Mouse (Mus musculus): ENCODE results near the gene Timm8a1. TPM values are rescaled to one million over a fixed set of nuclear protein-coding genes. Genes with fewer than 3 reads are reported as not detected.

The Timm8a1 gene
- 31.8 TPM for polyA plus RNA-seq (2017; shearing (Covaris generic))

GRCm38 (mm10) chrX:134541145-134541954 lies at the start of gene Timm8a1:
TSS of gene Timm8a1 (minus strand) at chrX:134541865.

GRCm38 (mm10) chrX:134585103-134586002 lies 43.7 kb upstream of the Timm8a1 start, which contains the start of gene Rpl36a:
TSS of gene Rpl36a (plus strand) at chrX:134585654.

GRCm38 (mm10) chrX:134582888-134583669 lies 41.4 kb upstream of the Timm8a1 start, which contains the start of gene Btk:
TSS of gene Btk (minus strand) at chrX:134583570.

Other genes with a start within 250 kb of the Timm8a1 start
- gene Tmem35a, start 246.6 kb downstream of the Timm8a1 start, polyA plus RNA-seq (2017; shearing (Covaris generic)): 0.47 TPM
- 1.6 TPM for gene Cenpi, start 233.8 kb downstream of the Timm8a1 start, polyA plus RNA-seq (2017; shearing (Covaris generic))
- not detected for gene Drp2, start 137.3 kb downstream of the Timm8a1 start, polyA plus RNA-seq (2017; shearing (Covaris generic))
- not detected for gene Taf7l, start 65.4 kb downstream of the Timm8a1 start, polyA plus RNA-seq (2017; shearing (Covaris generic))
- gene Btk, start 41.7 kb upstream of the Timm8a1 start, polyA plus RNA-seq (2017; shearing (Covaris generic)): 0.36 TPM
- 394 TPM for gene Rpl36a, start 43.8 kb upstream of the Timm8a1 start, polyA plus RNA-seq (2017; shearing (Covaris generic))
- 12.4 TPM for gene Gla, start 59.3 kb upstream of the Timm8a1 start, polyA plus RNA-seq (2017; shearing (Covaris generic))
- gene Hnrnph2, start 59.3 kb upstream of the Timm8a1 start, polyA plus RNA-seq (2017; shearing (Covaris generic)): 160 TPM
- gene Armcx4, start 144.7 kb upstream of the Timm8a1 start, polyA plus RNA-seq (2017; shearing (Covaris generic)): 0.32 TPM
- 1.5 TPM for gene Armcx1, start 176.1 kb upstream of the Timm8a1 start, polyA plus RNA-seq (2017; shearing (Covaris generic))
- 2.2 TPM for gene Armcx6, start 209.6 kb upstream of the Timm8a1 start, polyA plus RNA-seq (2017; shearing (Covaris generic))
- gene Armcx3, start 214.7 kb upstream of the Timm8a1 start, polyA plus RNA-seq (2017; shearing (Covaris generic)): 15.0 TPM

Measured in naive thymus-derived CD4-positive, alpha-beta T cell, adult 5 months (primary cell).